ENCODE assay signal across 8 mouse cellular contexts in genomic region chr17:87744985-87745925, GRCm38 (mm10). TPM values are rescaled to one million over a fixed set of nuclear protein-coding genes. Genes with fewer than 3 reads are reported as not detected.
DNase-seq lines count a peak whose midpoint lies in the region; ATAC-seq and TF ChIP-seq lines count a peak whose summit lies in the region.

No protein-coding gene starts in this region.

- peak overlapping the region; percentile 55 for H3K4me3 ChIP-seq in forebrain, embryonic 13.5 days
- H3K4me3 ChIP-seq in layer of hippocampus, adult 2 months = peak overlapping the region; percentile 54
- peak overlapping the region; percentile 60 for H3K4me3 ChIP-seq in liver, embryonic 16.5 days (ENCODE audit: low read depth, low read length)
- H3K4me3 ChIP-seq in small intestine, adult 2 months (ENCODE audit: low read depth, low read length) = peak overlapping the region; percentile 65

- H3K9ac ChIP-seq in forebrain, embryonic 13.5 days = peak overlapping the region; percentile 73
- H3K9ac ChIP-seq in liver, embryonic 16.5 days (ENCODE audit: low read depth, low read length) = no peak overlapping the region

- peak; percentile 93 for ATAC-seq in forebrain, embryonic 13.5 days
- no peak for ATAC-seq in liver, embryonic 16.5 days (ENCODE audit: low read depth)

- no peaks in the 10 kb centered on the region for H3K36me3 ChIP-seq in forebrain, embryonic 13.5 days (ENCODE audit: poor library complexity, severe bottlenecking)
- no peaks in the 10 kb centered on the region for H3K36me3 ChIP-seq in liver, embryonic 16.5 days (ENCODE audit: control insufficient read depth, insufficient read depth)
- no peaks in the 10 kb centered on the region for H3K36me3 ChIP-seq in small intestine, adult 2 months (ENCODE audit: control insufficient read depth, insufficient read depth, low read length)

- peaks cover 31% of the 10 kb centered on the region for H3K4me1 ChIP-seq in forebrain, embryonic 13.5 days
- no peaks in the 10 kb centered on the region; the same call in 1 of the 2 replicates for H3K4me1 ChIP-seq in liver, embryonic 16.5 days (ENCODE audit: control insufficient read depth, low read depth, low read length)
- H3K4me1 ChIP-seq in small intestine, adult 2 months (ENCODE audit: control insufficient read depth, insufficient read depth, insufficient read length, low read length) = peaks cover 4% of the 10 kb centered on the region; the same call in 1 of the 2 replicates

- peak overlapping the region; percentile 90 for H3K27ac ChIP-seq in forebrain, embryonic 13.5 days
- H3K27ac ChIP-seq in layer of hippocampus, adult 2 months = peak overlapping the region; percentile 94
- no peak overlapping the region for H3K27ac ChIP-seq in liver, embryonic 16.5 days (ENCODE audit: low read length)
- H3K27ac ChIP-seq in small intestine, adult 2 months (ENCODE audit: insufficient read depth, low read depth, low read length) = no peak overlapping the region

- peak; percentile 7 for DNase-seq in adrenal gland, postnatal 14 days
- no peak for DNase-seq in adrenal gland, postnatal 10 days
- DNase-seq in brain, embryonic 18.5 days (ENCODE audit: low read depth, low spot score) = peak; percentile 78
- DNase-seq in layer of hippocampus, adult 2 months (ENCODE audit: low spot score in 2 of 2) = peak; percentile 76 to 88
- DNase-seq in ovary, adult 18-20 months (ENCODE audit: low spot score) = no peak

- no peak for TF ChIP-seq POLR2A in small intestine, adult 2 months (IDR thresholded peaks at IDR 0.05; ENCODE audit: low read depth, low read length)

- H3K27me3 ChIP-seq in forebrain, embryonic 13.5 days = peaks cover 38% of the 10 kb centered on the region
- peaks cover 32% of the 10 kb centered on the region for H3K27me3 ChIP-seq in liver, embryonic 16.5 days (ENCODE audit: control insufficient read depth, insufficient read depth, low read depth, low read length)
- peaks cover 20% of the 10 kb centered on the region; the same call in 1 of the 2 replicates for H3K27me3 ChIP-seq in small intestine, adult 2 months (ENCODE audit: control insufficient read depth, insufficient read depth, low read length)

- H3K4me2 ChIP-seq in forebrain, embryonic 13.5 days = peak overlapping the region; percentile 89
- peak overlapping the region; percentile 75 for H3K4me2 ChIP-seq in liver, embryonic 16.5 days (ENCODE audit: low read depth, low read length)

- no peaks in the 10 kb centered on the region for H3K9me3 ChIP-seq in forebrain, embryonic 13.5 days (replicated peaks)
- H3K9me3 ChIP-seq in liver, embryonic 16.5 days (replicated peaks; ENCODE audit: control insufficient read depth, low read length) = no peaks in the 10 kb centered on the region

- 10% methylated on average over 32 of the region's 32 CpGs for WGBS in forebrain, embryonic 13.5 days
- 15% methylated on average over 32 of the region's 32 CpGs for WGBS in liver, embryonic 16.5 days (ENCODE audit: insufficient replicate concordance)
- WGBS in small intestine, adult 2 months = 21% methylated on average over 32 of the region's 32 CpGs

- no peak for TF ChIP-seq CTCF in layer of hippocampus, adult 2 months (conservative IDR thresholded peaks at IDR 0.05)
- no peak for TF ChIP-seq CTCF in small intestine, adult 2 months (IDR thresholded peaks at IDR 0.05; ENCODE audit: extremely low read depth, insufficient read length, insufficient replicate concordance, low read depth, low read length)

RNA-seq across cellular contexts. Expression of gene Kcnk12, which starts 52.5 kb away (rescaled TPM):
- 0.26 TPM in 1 of 2 replicates, not detected in the other for total RNA-seq in adrenal gland, postnatal 14 days (2021)
- under 1 TPM; 0.18 to 0.27 TPM for total RNA-seq in adrenal gland, postnatal 10 days (2021)
- 0.40 and 0.54 TPM in 2 replicates for polyA plus RNA-seq in forebrain, embryonic 13.5 days (2015; fragmentation: Nextera tagmentation; extraction: Ambion mirVana)
- 10 to 100 TPM; 22.8 to 23.2 TPM for total RNA-seq in layer of hippocampus, adult 2 months (2021)
- 0.25 and 0.29 TPM in 2 replicates for polyA plus RNA-seq in liver, embryonic 16.5 days (2015; fragmentation: Nextera tagmentation; extraction: Ambion mirVana)
- 0.08 and 0.33 TPM in 2 replicates for polyA plus RNA-seq in small intestine, adult 2 months (2012; rRNA removed)

Comparison
In these comparisons a context has a peak if more than half of its experiments do, and no peak if none do; other contexts are left out.
1. DNase-seq: peak in adrenal gland, postnatal 14 days (single experiment), brain, embryonic 18.5 days (single experiment) and layer of hippocampus, adult 2 months (2 of 2); none in adrenal gland, postnatal 10 days (single experiment) and ovary, adult 18-20 months (single experiment).
2. H3K27ac ChIP-seq: peak in forebrain, embryonic 13.5 days (single experiment) and layer of hippocampus, adult 2 months (single experiment); none in liver, embryonic 16.5 days (single experiment) and small intestine, adult 2 months (single experiment).
3. RNA of gene Kcnk12, which starts 52.5 kb away (total RNA-seq): 22.8 to 23.2 TPM in layer of hippocampus, adult 2 months; 0.18 to 0.27 TPM in adrenal gland, postnatal 10 days and 0.26 TPM in adrenal gland, postnatal 14 days; every median in the first group is over 10 times any median in the second.
4. Peak in every context shown above with its lines, with median percentiles within 50 percentile points of each other: H3K4me3 ChIP-seq.